Mouse (Mus musculus): Measurements from ENCODE around the gene Il6st. TPM values are rescaled to one million over a fixed set of nuclear protein-coding genes. Genes with fewer than 3 reads are reported as not detected.

Gene Il6st
- total and polyA plus RNA-seq, 2 experiments from 2014 or later = 14.9 to 32.1 TPM

DNA sequence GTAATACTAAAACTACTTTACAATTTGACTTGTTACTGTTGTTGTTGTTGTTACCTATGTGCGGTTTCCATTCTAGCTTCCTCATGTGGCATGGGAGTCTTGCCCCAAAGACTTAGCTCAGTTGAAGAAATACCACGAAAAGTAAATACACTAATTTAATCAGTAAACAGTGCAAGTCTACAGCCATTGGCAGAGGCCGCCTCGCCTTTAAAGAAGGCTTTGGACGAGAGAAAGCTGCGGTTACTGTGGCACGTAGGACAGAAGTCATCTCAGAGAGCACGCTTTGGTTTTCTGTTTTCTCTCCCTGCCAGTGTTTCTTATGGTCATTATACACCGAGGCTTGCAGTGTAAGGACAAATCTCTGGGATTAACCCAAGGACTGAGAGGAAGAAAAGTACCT is 36.6 kb downstream of the Il6st start:
- ATAC-seq = no peak
- Histone ChIP-seq H3K4me2 (ENCODE audit: low read depth) (no peak overlapping the region), H3K9me3 (ENCODE audit: low read length) (no peaks in the 10 kb centered on the region), H3K27ac (ENCODE audit: low read depth, low read length) (no peak overlapping the region), H3K4me1 (ENCODE audit: insufficient read depth) (no peaks in the 10 kb centered on the region), H3K4me3 (ENCODE audit: low read depth, low read length) (no peak overlapping the region), H3K36me3 (ENCODE audit: insufficient read depth) (peaks cover 34% of the 10 kb centered on the region), H3K9ac (no peak overlapping the region), H3K27me3 (ENCODE audit: insufficient read depth, low read length) (no peaks in the 10 kb centered on the region)
- 94% methylated on average over 9 of the region's 9 CpGs for WGBS
- TF ChIP-seq CTCF (IDR thresholded peaks at IDR 0.05; ENCODE audit: low read depth) = no peak
- no peak for DNase-seq

GRCm38 (mm10) chr13:112503846-112504245 is 40.0 kb downstream of the Il6st start:
- no peaks in the 10 kb centered on the region for H3K27me3 ChIP-seq (ENCODE audit: insufficient read depth, low read length)
- H3K9ac ChIP-seq = no peak overlapping the region
- no peak for DNase-seq
- H3K4me2 ChIP-seq (ENCODE audit: low read depth) = no peak overlapping the region
- H3K36me3 ChIP-seq (ENCODE audit: insufficient read depth) = peaks cover 34% of the 10 kb centered on the region
- H3K4me3 ChIP-seq (ENCODE audit: low read depth, low read length) = no peak overlapping the region
- H3K27ac ChIP-seq (ENCODE audit: low read depth, low read length) = no peak overlapping the region
- no peak for ATAC-seq
- no peaks in the 10 kb centered on the region for H3K9me3 ChIP-seq (ENCODE audit: low read length)
- WGBS = 94% methylated on average over 13 of the region's 13 CpGs
- H3K4me1 ChIP-seq (ENCODE audit: insufficient read depth) = no peaks in the 10 kb centered on the region
- TF ChIP-seq CTCF (IDR thresholded peaks at IDR 0.05; ENCODE audit: low read depth) = no peak

DNA sequence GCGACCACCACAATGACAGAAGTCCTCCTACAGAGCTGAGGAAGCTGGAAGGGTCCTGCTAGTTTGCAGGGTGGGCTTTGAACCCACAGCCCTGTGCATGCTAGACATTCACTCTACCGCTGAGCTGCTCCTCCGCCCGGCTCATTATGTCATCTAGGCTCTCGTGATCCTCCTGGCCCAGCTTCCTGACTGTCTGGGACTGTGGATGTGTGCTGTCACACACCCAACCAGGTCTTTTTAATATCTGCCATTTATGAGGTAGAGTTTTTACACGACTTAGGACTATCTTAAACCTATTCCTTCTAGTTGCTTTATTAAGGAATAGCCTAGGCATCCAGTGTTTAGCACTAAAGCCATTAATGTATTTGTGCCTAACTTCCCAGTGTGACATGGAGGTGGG is 41.6 kb downstream of the Il6st start:
- Histone ChIP-seq H3K9ac (no peak overlapping the region), H3K27ac (ENCODE audit: low read depth, low read length) (no peak overlapping the region), H3K36me3 (ENCODE audit: insufficient read depth) (peaks cover 28% of the 10 kb centered on the region), H3K4me2 (ENCODE audit: low read depth) (no peak overlapping the region), H3K9me3 (ENCODE audit: low read length) (no peaks in the 10 kb centered on the region), H3K4me3 (ENCODE audit: low read depth, low read length) (no peak overlapping the region), H3K27me3 (ENCODE audit: insufficient read depth, low read length) (no peaks in the 10 kb centered on the region), H3K4me1 (ENCODE audit: insufficient read depth) (no peaks in the 10 kb centered on the region)
- no peak for TF ChIP-seq CTCF (IDR thresholded peaks at IDR 0.05; ENCODE audit: low read depth)
- no peak for DNase-seq
- 93% methylated on average over 6 of the region's 6 CpGs for WGBS
- ATAC-seq = no peak

DNA sequence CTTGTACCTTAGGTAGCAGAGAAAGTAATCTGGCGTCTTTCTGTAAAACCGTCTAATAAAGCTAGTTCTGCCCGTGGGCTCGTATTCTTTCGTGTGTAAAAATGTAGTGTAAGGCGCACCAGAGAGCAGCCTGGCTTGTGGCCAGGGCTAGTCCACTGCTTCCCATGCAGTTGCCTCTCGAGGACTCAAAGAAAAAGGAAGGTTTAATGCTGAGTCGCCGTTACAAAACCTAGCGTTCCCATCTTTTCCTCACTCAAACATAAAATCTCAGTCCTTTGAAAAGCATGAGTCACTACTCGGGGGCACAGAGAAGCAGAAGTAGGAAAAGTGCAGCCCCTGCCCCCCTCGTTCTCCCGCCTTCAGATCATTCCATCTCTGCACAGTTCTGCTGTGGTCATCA is 42.9 kb downstream of the Il6st start:
- WGBS = 69% methylated on average over 13 of the region's 13 CpGs
- Histone ChIP-seq H3K4me2 (ENCODE audit: low read depth) (no peak overlapping the region), H3K4me1 (ENCODE audit: insufficient read depth) (no peaks in the 10 kb centered on the region), H3K9ac (no peak overlapping the region), H3K36me3 (ENCODE audit: insufficient read depth) (peaks cover 22% of the 10 kb centered on the region), H3K4me3 (ENCODE audit: low read depth, low read length) (no peak overlapping the region), H3K9me3 (ENCODE audit: low read length) (no peaks in the 10 kb centered on the region), H3K27me3 (ENCODE audit: insufficient read depth, low read length) (no peaks in the 10 kb centered on the region), H3K27ac (ENCODE audit: low read depth, low read length) (no peak overlapping the region)
- DNase-seq (no peak), ATAC-seq (no peak)
- TF ChIP-seq CTCF (IDR thresholded peaks at IDR 0.05; ENCODE audit: low read depth) = no peak

DNA sequence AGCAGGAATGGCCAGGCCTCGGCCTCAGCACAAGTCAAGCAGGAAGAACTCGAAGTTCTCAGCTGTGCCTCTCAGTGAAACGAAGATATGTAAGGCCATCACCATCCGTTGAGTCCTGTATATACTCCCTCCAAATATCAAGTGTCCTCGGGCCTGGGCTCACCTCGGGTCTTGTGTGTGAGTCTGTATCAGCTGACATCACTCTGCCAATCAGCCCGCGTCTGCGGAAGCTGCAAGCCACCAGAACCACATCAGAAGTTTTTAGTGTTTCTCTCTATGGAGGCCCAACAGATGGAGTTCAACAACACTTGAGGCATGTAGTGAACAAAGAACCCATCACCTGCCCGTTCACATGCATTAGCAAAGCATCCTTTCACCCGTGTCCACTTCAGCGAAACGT is 43.8 kb downstream of the Il6st start:
- Histone ChIP-seq H3K4me2 (ENCODE audit: low read depth) (no peak overlapping the region), H3K9ac (no peak overlapping the region), H3K36me3 (ENCODE audit: insufficient read depth) (peaks cover 22% of the 10 kb centered on the region), H3K27ac (ENCODE audit: low read depth, low read length) (no peak overlapping the region), H3K9me3 (ENCODE audit: low read length) (no peaks in the 10 kb centered on the region), H3K27me3 (ENCODE audit: insufficient read depth, low read length) (no peaks in the 10 kb centered on the region), H3K4me3 (ENCODE audit: low read depth, low read length) (no peak overlapping the region), H3K4me1 (ENCODE audit: insufficient read depth) (no peaks in the 10 kb centered on the region)
- DNase-seq = no peak
- 71% methylated on average over 13 of the region's 13 CpGs for WGBS
- ATAC-seq = no peak
- no peak for TF ChIP-seq CTCF (IDR thresholded peaks at IDR 0.05; ENCODE audit: low read depth)

- 0 out of 2 replicates have a peak, but pooled peaks have one; percentile 22 for ATAC-seq
These were observed 44.6 kb downstream of the Il6st start for GRCm38 (mm10) chr13:112508487-112508886.

GRCm38 (mm10) chr13:112509465-112509864 is 45.6 kb downstream of the Il6st start:
- peak; percentile 96 for TF ChIP-seq CTCF (IDR thresholded peaks at IDR 0.05; ENCODE audit: low read depth)
- Histone ChIP-seq H3K4me2 (ENCODE audit: low read depth) (no peak overlapping the region), H3K27ac (ENCODE audit: low read depth, low read length) (no peak overlapping the region), H3K4me3 (ENCODE audit: low read depth, low read length) (no peak overlapping the region), H3K9ac (no peak overlapping the region), H3K4me1 (ENCODE audit: insufficient read depth) (no peaks in the 10 kb centered on the region), H3K27me3 (ENCODE audit: insufficient read depth, low read length) (no peaks in the 10 kb centered on the region), H3K36me3 (ENCODE audit: insufficient read depth) (peaks cover 13% of the 10 kb centered on the region), H3K9me3 (ENCODE audit: low read length) (no peaks in the 10 kb centered on the region)
- peak; percentile 86 for ATAC-seq
- WGBS = 18% methylated on average over 4 of the region's 4 CpGs
- DNase-seq = peak; percentile 83

More at GRCm38 (mm10) chr13:112508487-112508886, 44.6 kb downstream of the Il6st start:
- TF ChIP-seq CTCF (IDR thresholded peaks at IDR 0.05; ENCODE audit: low read depth) = no peak
- H3K4me3 ChIP-seq (ENCODE audit: low read depth, low read length) = no peak overlapping the region
- no peak overlapping the region for H3K9ac ChIP-seq
- 49% methylated on average over 5 of the region's 5 CpGs for WGBS
- no peaks in the 10 kb centered on the region for H3K4me1 ChIP-seq (ENCODE audit: insufficient read depth)
- no peak overlapping the region for H3K4me2 ChIP-seq (ENCODE audit: low read depth)
- H3K27ac ChIP-seq (ENCODE audit: low read depth, low read length) = no peak overlapping the region
- H3K36me3 ChIP-seq (ENCODE audit: insufficient read depth) = peaks cover 22% of the 10 kb centered on the region
- DNase-seq = peak; percentile 33
- H3K9me3 ChIP-seq (ENCODE audit: low read length) = no peaks in the 10 kb centered on the region
- H3K27me3 ChIP-seq (ENCODE audit: insufficient read depth, low read length) = no peaks in the 10 kb centered on the region
